Mouse (Mus musculus) hindbrain, embryonic 15.5 days (tissue): ENCODE measurements around the gene Ryr2. TPM values are rescaled to one million over a fixed set of nuclear protein-coding genes. Genes with fewer than 3 reads are reported as not detected.
A peak's percentile ranks its signal among the peaks of the same experiment; 100 is the strongest.

Experiments used
- ATAC-seq: fragments of 200-750 bp; cut with Nextera tagmentation; 2 replicates; pipeline ENCODE4 v1.8.0; 2017; ENCODE audit warnings: low read depth, moderate number of reproducible peaks, moderate TSS enrichment; ENCODE audit not compliant: low FRiP score
- H3K27ac ChIP-seq: fragments of 300-500 bp; sonication (generic); replicated peaks from 2 replicates; pipeline ENCODE4 v1.5.1; 2015; ENCODE audit warnings: mild to moderate bottlenecking, inconsistent platforms
- H3K27me3 ChIP-seq: fragments of 300-500 bp; sonication (generic); 2 replicates; pipeline ENCODE4 v1.6.1; 2015; ENCODE audit warnings: control low read depth, inconsistent platforms
- H3K36me3 ChIP-seq: fragments of 300-500 bp; sonication (generic); 2 replicates; pipeline ENCODE4 v1.6.1; 2015; ENCODE audit warnings: control low read depth, inconsistent platforms
- H3K4me1 ChIP-seq: fragments of 300-500 bp; sonication (generic); replicated peaks from 2 replicates; pipeline ENCODE4 v1.6.1; 2015; ENCODE audit warnings: control low read depth, inconsistent platforms
- H3K4me2 ChIP-seq: fragments of 300-500 bp; sonication (generic); 2 replicates; pipeline ENCODE4 v1.6.1; 2015; ENCODE audit warnings: moderate library complexity, mild to moderate bottlenecking, inconsistent platforms
- H3K4me3 ChIP-seq: fragments of 300-500 bp; sonication (generic); 2 replicates; pipeline ENCODE4 v1.5.1; 2015; ENCODE audit warnings: mild to moderate bottlenecking, inconsistent platforms
- H3K9ac ChIP-seq: fragments of 300-500 bp; sonication (generic); 2 replicates; pipeline ENCODE4 v1.6.1; 2015; ENCODE audit warnings: inconsistent platforms
- H3K9me3 ChIP-seq: fragments of 300-500 bp; sonication (generic); 2 replicates; pipeline ENCODE4 v1.6.1; 2016; ENCODE audit warnings: control low read depth, inconsistent platforms
- WGBS: fragments of 180-500 bp; shearing (Covaris S2); methylation state at CpG from one replicate; pipeline ENCODE4 v1.1.7; 2015; 5-methylcytosine and 5-hydroxymethylcytosine counted together
- polyA plus RNA-seq: library from polyadenylated mRNA; unstranded; fragments of >200 nt; fragmentation: Nextera tagmentation; extraction: Ambion mirVana; gene quantifications from 2 replicates; pipeline ENCODE4 v1.2.1, GENCODE M21; 2015

Ryr2 gene
- polyA plus RNA-seq, 1 experiment from 2014 or later = 3.7 TPM

GRCm38 (mm10) chr13:12092379-12093107 lies 14.2 kb downstream of the Ryr2 start:
- no peak for ATAC-seq
- Histone ChIP-seq H3K4me1 (no peaks in the 10 kb centered on the region), H3K9ac (no peak overlapping the region), H3K27ac (no peak overlapping the region), H3K36me3 (no peaks in the 10 kb centered on the region), H3K4me2 (no peak overlapping the region), H3K27me3 (no peaks in the 10 kb centered on the region), H3K9me3 (no peaks in the 10 kb centered on the region), H3K4me3 (no peak overlapping the region)
- WGBS = 93% methylated on average over 11 of the region's 11 CpGs

GRCm38 (mm10) chr13:12084112-12084475 lies 22.7 kb downstream of the Ryr2 start:
- Histone ChIP-seq H3K4me3 (no peak overlapping the region), H3K4me2 (no peak overlapping the region), H3K4me1 (no peaks in the 10 kb centered on the region; the same call in 1 of the 2 replicates), H3K27ac (no peak overlapping the region), H3K9ac (no peak overlapping the region), H3K27me3 (no peaks in the 10 kb centered on the region), H3K9me3 (no peaks in the 10 kb centered on the region), H3K36me3 (no peaks in the 10 kb centered on the region)
- 95% methylated on average over 2 of the region's 2 CpGs for WGBS
- ATAC-seq = no peak

GRCm38 (mm10) chr13:12083443-12084111 lies 23.2 kb downstream of the Ryr2 start:
- Histone ChIP-seq H3K4me1 (no peaks in the 10 kb centered on the region; the same call in 1 of the 2 replicates), H3K9me3 (no peaks in the 10 kb centered on the region), H3K9ac (no peak overlapping the region), H3K36me3 (no peaks in the 10 kb centered on the region), H3K4me2 (no peak overlapping the region), H3K27ac (no peak overlapping the region), H3K4me3 (no peak overlapping the region), H3K27me3 (no peaks in the 10 kb centered on the region)
- no peak for ATAC-seq
- WGBS = 37% methylated on average over 10 of the region's 10 CpGs

- no peak overlapping the region for H3K4me3 ChIP-seq
- H3K4me2 ChIP-seq = no peak overlapping the region
- no peaks in the 10 kb centered on the region; the same call in 1 of the 2 replicates for H3K4me1 ChIP-seq
- H3K9me3 ChIP-seq = no peaks in the 10 kb centered on the region
- no peak overlapping the region for H3K27ac ChIP-seq
- no peak overlapping the region for H3K9ac ChIP-seq
- 78% methylated on average over 4 of the region's 4 CpGs for WGBS
- no peaks in the 10 kb centered on the region for H3K27me3 ChIP-seq
- H3K36me3 ChIP-seq = no peaks in the 10 kb centered on the region
- no peak for ATAC-seq
These were observed 26.2 kb downstream of the Ryr2 start for GRCm38 (mm10) chr13:12080590-12080989.

- Histone ChIP-seq H3K27ac (no peak overlapping the region), H3K9ac (no peak overlapping the region), H3K4me1 (no peaks in the 10 kb centered on the region; the same call in 1 of the 2 replicates), H3K27me3 (no peaks in the 10 kb centered on the region), H3K9me3 (no peaks in the 10 kb centered on the region), H3K4me3 (no peak overlapping the region), H3K36me3 (no peaks in the 10 kb centered on the region), H3K4me2 (no peak overlapping the region)
- ATAC-seq = no peak
- 80% methylated on average over 4 of the region's 4 CpGs for WGBS
These were observed 27.2 kb downstream of the Ryr2 start for GRCm38 (mm10) chr13:12079536-12079935.

GRCm38 (mm10) chr13:12074897-12075296 lies 31.8 kb downstream of the Ryr2 start:
- H3K27ac ChIP-seq = no peak overlapping the region
- no peak overlapping the region for H3K9ac ChIP-seq
- no peak for ATAC-seq
- no peaks in the 10 kb centered on the region for H3K36me3 ChIP-seq
- no peak overlapping the region for H3K4me2 ChIP-seq
- WGBS = 92% methylated on average over 6 of the region's 6 CpGs
- H3K27me3 ChIP-seq = no peaks in the 10 kb centered on the region
- H3K4me3 ChIP-seq = no peak overlapping the region
- H3K9me3 ChIP-seq = no peaks in the 10 kb centered on the region
- H3K4me1 ChIP-seq = peaks cover 12% of the 10 kb centered on the region

GRCm38 (mm10) chr13:12072571-12072970 lies 34.2 kb downstream of the Ryr2 start:
- no peak overlapping the region for H3K9ac ChIP-seq
- no peak overlapping the region for H3K4me2 ChIP-seq
- H3K9me3 ChIP-seq = no peaks in the 10 kb centered on the region
- H3K4me3 ChIP-seq = no peak overlapping the region
- peaks cover 12% of the 10 kb centered on the region for H3K4me1 ChIP-seq
- H3K36me3 ChIP-seq = no peaks in the 10 kb centered on the region
- no peak overlapping the region for H3K27ac ChIP-seq
- ATAC-seq = no peak
- H3K27me3 ChIP-seq = no peaks in the 10 kb centered on the region
- 55% methylated on average over 7 of the region's 7 CpGs for WGBS

- no peaks in the 10 kb centered on the region for H3K27me3 ChIP-seq
- H3K4me1 ChIP-seq = peaks cover 12% of the 10 kb centered on the region
- no peak overlapping the region for H3K4me3 ChIP-seq
- WGBS = 19% methylated on average over 3 of the region's 3 CpGs
- H3K4me2 ChIP-seq = no peak overlapping the region
- H3K27ac ChIP-seq = no peak overlapping the region
- H3K9ac ChIP-seq = no peak overlapping the region
- H3K36me3 ChIP-seq = no peaks in the 10 kb centered on the region
- no peaks in the 10 kb centered on the region for H3K9me3 ChIP-seq
- ATAC-seq = no peak
These were observed 34.6 kb downstream of the Ryr2 start for GRCm38 (mm10) chr13:12072112-12072511.

GRCm38 (mm10) chr13:12070157-12071129 lies 36.3 kb downstream of the Ryr2 start:
- Histone ChIP-seq H3K4me1 (peaks cover 12% of the 10 kb centered on the region), H3K27me3 (no peaks in the 10 kb centered on the region), H3K9me3 (no peaks in the 10 kb centered on the region), H3K27ac (no peak overlapping the region), H3K4me2 (no peak overlapping the region), H3K9ac (no peak overlapping the region), H3K4me3 (no peak overlapping the region), H3K36me3 (no peaks in the 10 kb centered on the region)
- no peak for ATAC-seq
- 80% methylated on average over 14 of the region's 14 CpGs for WGBS

- no peaks in the 10 kb centered on the region for H3K27me3 ChIP-seq
- no peak for ATAC-seq
- H3K36me3 ChIP-seq = no peaks in the 10 kb centered on the region
- WGBS = 81% methylated on average over 4 of the region's 4 CpGs
- no peaks in the 10 kb centered on the region for H3K9me3 ChIP-seq
- H3K4me1 ChIP-seq = no peaks in the 10 kb centered on the region
- H3K9ac ChIP-seq = no peak overlapping the region
- H3K27ac ChIP-seq = no peak overlapping the region
- no peak overlapping the region for H3K4me2 ChIP-seq
- no peak overlapping the region for H3K4me3 ChIP-seq
These were observed 42.2 kb downstream of the Ryr2 start for GRCm38 (mm10) chr13:12064576-12064975.

GRCm38 (mm10) chr13:12063561-12063960 lies 43.2 kb downstream of the Ryr2 start:
- Histone ChIP-seq H3K9ac (no peak overlapping the region), H3K36me3 (no peaks in the 10 kb centered on the region), H3K9me3 (no peaks in the 10 kb centered on the region), H3K4me1 (no peaks in the 10 kb centered on the region), H3K27ac (no peak overlapping the region), H3K4me3 (no peak overlapping the region), H3K4me2 (no peak overlapping the region), H3K27me3 (no peaks in the 10 kb centered on the region)
- ATAC-seq = no peak
- 66% methylated on average over 4 of the region's 4 CpGs for WGBS

GRCm38 (mm10) chr13:12057357-12057771 lies 49.4 kb downstream of the Ryr2 start:
- Histone ChIP-seq H3K4me3 (no peak overlapping the region), H3K9ac (no peak overlapping the region), H3K36me3 (no peaks in the 10 kb centered on the region), H3K4me1 (no peaks in the 10 kb centered on the region), H3K27ac (no peak overlapping the region), H3K9me3 (no peaks in the 10 kb centered on the region), H3K4me2 (no peak overlapping the region), H3K27me3 (no peaks in the 10 kb centered on the region)
- WGBS = 72% methylated on average over 8 of the region's 8 CpGs
- peak; percentile 57; the same call in 1 of the 2 replicates for ATAC-seq
